Mouse (Mus musculus): ENCODE data around the gene Flad1.

Gene Flad1

DNA sequence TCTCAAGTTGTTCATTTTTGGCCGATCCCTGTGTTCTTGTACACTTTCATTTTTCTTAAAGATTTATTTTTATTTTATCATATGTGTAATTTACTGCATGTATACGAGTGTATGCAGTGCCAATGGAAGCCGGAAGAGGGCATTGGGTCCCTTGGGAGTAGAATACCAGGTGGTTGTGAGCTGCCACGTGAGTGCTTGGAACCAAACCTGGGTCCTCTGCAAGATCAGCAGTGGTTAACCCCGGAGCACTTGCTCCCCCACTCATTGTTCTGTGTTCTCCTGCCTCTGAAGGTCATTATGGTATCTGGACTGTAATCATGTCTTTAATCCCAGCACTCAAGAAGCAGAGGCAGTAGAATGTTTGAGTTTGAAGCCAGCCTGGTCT lies 13.5 kb upstream of the Flad1 start:
- no peak for DNase-seq

DNA sequence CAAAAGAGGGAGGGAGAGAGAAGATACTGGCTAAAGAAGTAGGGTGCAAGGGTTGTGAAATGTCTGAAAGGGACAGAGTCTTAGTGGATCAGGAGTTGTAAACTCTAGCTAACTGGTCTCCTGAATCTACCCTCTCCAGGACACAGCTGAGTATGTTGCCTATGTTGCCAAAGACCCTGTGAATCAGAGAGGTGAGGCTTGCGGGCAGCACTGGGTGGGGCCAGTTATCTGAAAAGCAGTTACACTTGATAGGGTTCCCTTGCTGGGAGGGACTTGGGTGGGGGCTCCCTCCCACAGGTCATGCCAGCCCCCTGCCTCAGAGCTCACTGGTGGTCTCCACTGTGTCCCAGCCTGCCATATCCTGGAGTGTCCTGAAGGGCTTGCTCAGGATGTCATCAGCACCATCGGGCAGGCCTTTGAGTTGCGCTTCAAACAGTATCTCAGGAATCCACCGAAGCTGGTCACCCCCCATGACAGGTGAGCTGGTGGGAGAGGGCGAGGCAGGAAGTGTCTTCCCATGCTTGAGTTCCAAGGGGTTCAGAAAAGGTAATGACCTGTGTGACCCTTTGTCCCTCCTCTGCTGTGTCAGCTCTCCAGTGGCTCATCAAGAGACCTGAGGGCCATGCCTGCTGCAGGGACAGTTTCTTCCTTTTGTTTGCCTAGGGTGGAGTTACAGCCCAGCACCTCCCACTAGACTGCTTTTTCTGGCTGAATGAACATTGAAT lies 12.9 kb upstream of the Flad1 start:
- peak; percentile 12 for DNase-seq

DNA sequence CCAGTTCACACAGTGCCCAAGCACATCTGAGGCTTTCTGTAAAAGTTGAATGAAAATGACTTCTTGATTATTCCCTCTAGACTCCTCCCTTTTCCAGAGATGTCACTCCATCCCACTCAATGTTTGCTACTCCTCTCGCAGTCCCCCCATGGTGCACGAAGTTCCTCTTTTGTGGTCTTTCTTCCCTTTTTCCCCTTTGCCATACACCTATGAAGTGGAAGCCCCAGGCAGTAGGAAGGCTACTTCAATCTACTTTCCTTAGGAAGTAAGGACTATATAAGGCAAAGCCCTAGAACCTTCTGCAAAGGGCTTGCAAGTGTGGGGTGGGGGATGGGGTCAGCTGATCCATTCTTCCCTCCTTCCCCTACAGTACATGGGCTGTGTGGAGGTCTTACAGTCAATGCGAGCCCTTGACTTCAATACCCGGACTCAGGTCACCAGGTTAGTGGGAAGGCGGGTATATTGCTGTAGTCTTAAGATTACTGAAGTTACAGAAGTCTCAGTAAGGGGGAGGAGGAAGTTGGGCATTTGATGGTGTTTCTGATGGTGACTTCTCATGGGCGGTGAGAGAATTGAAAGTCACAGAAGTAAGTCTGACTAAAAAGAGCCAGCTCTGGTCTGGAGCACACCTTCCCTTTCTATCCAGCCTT lies 11.0 kb upstream of the Flad1 start:
- peak; percentile 15 for DNase-seq

DNA sequence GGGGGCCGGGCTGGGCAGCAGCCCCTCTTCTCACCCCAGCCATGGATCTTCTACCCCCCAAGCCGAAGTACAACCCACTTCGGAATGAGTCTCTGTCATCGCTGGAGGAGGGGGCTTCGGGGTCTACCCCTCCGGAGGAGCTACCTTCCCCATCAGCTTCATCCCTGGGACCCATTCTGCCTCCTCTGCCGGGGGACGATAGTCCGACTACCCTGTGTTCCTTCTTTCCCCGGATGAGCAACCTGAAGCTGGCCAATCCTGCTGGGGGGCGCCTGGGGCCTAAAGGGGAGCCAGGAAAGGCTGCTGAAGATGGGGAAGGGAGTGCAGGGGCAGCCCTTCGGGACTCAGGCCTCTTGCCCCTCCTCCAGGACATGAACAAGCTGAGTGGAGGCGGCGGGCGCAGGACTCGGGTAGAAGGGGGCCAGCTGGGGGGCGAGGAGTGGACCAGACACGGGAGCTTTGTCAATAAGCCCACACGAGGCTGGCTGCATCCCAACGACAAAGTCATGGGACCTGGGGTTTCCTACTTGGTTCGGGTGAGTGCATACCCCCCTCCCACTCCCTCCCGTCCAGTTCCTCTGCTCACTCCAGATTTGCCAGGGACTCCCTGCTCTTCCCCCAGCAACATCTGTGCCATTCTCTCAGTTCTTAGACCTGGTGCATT lies 10.3 kb upstream of the Flad1 start:
- DNase-seq, result no peak

DNA sequence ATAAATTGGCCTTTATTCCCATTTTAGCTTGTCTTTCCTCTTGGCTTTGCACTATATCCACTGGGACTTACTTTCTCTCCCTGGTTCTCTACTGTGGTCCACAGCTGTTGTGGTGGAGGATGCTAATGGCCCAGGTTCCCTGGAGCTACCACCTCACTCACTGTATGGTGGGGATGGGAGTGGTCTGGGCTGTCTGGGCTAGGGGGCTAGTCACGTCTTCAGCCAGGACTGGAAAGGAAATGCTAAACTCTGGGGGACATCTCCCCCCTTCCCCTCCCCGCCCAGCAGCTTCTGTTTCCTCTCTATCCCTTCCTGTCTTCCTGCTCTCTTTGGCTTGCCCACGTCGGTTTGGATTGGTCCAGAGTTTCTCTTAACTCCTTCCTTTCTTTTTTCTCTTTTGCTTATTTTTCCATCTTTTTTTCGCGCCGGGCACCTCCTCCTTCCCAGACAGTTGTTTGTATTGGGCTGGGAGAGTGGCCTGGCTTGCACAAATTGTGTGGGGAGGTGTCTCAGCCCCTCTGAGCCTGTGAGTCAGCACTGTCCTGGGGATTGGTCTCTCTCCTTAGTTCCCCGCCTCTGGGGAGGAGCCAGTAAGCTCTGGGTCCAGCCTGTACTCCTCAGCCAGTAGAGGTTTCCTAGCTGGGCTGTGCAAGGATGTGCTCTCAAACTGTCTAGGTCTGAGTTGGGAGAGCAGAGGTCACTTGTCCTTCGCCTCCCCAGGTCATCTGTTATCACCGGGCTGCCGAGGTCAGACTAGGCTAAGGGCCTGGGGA lies 9.5 kb upstream of the Flad1 start:
- no peak for DNase-seq

DNA sequence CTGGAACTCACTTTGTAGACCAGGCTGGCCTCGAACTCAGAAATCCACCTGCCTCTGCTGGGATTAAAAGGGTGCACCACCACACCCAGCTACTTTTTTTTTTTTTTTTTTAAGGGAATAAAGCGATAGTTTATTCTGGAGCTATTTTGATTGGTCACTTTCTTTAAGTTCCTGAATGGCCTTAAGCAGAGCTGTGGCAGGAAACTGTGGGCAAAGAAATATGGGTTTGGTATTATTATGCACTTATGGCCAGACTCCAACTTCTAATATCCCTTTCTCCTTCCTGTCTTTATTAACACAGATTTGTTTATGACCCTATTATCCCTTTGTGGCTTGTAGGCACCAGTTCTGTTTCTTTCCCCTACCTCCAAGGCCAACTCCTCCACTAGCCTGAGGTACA lies 8.8 kb upstream of the Flad1 start:
- DNase-seq, result no peak

DNA sequence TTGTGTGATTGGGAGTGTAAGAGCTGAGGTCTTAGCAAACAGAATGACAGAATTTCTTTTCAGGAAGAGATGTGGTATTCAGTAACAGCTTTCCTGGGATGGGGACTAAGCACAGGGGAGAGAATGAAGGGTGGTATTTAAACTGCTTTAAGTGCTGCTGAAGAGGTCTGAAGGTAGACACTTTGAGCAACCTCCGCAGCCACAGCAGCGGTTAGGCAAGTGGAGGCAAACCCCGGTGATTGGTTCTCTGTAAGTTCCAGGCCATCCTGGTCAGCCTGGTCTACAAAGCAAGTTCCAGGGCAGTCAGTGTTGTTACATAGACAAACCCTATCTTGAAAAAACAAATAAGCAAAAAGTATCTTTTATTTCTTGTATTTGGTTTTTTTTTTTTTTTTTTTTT lies 8.3 kb upstream of the Flad1 start:
- no peak for DNase-seq

DNA sequence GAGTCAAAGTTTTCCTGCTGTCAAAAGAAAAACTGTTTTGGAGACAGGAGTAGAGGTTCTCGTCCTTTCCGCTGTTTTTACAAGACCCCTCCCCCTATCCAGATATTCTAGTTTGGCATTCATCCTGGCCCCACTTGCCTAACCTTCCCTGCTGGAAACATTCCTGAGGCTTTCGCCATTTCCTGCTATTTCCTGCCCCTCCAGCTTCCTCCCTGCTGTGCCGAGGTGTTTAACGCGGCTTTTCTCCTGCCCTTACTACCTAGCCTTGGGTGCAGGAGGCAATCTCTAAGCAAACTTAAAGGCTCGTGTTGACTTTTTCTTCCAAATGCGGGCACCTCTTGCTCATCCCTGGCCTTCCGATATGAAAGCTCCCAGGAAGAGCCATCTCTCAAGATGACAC lies 7.9 kb upstream of the Flad1 start:
- no peak for DNase-seq

DNA sequence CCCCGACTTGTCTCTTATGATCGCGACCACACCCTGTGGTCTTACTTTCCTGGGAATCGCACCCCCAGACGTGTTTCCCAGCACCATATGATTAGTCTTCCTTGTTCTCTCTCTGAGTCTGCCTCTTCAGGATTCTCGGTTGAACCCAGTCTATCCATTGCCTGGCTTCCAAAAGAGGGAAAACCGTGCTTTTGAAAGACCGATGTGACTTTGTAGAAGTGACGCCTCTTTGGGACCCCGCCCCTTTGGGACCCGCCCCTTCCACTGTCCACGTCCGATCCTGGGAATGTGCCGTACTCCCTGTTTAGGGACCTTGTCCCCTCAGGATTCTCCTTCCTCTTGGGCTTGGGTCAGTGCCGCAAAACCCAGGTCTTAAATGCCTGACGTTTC lies 7.2 kb upstream of the Flad1 start:
- DNase-seq, result no peak

DNA sequence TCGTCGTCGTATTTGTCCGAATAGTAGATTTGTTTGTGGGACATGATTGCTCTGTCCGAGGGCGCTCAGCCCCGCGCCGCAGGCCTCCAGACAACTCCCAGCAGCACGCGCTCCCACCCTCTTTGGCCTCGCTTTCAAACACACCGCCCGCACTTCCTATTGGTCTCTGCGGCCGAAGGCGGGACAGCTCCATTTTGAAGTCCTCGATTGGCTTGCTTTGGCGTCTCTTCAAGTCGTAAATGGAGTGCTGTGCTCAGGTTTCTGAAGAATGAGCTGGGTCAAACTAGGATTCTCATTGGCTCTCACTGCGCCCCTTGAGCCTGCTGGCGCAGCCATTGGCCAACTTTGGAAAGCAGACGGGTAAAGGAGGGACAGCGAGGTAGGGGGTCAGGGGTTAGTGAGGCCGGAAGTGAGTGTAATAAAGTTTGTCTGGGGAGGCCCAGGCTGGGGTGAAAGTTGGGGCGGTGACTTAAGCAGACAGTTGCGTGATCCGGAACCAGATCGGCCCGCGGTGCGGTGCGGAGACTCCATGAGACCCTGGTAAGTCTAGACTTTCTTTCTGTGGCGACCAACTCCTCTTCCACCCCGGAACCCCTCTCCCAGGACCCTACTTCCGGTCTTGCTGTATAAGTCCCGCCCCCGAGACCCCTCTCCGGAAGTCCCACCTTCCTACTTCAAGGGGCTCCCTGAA lies 6.6 kb upstream of the Flad1 start, which contains the start of the genes Cks1b and Shc1:
Gene Cks1b (minus strand): TSS at position 214 of the 691 bp plus-strand sequence.
Gene Shc1 (plus strand): TSS at position 274 of the 691 bp plus-strand sequence.
- peak; percentile 94 for DNase-seq

DNA sequence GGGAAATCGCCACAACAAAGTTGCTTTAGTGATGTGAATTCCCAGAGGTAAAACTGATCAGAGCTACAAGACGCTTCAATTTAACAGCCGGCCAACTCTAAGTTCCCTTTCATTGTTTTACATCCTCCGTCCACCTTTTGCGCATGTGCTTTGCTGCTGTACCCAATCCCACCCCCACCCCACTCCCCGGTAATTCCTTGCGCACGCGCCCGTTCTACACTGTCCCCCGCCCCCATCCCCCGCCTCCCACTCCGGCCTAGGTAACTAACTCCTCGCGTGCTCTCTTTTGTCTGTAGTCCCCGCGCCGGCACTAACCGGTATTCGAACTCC lies 6.1 kb upstream of the Flad1 start:
- DNase-seq, result no peak

DNA sequence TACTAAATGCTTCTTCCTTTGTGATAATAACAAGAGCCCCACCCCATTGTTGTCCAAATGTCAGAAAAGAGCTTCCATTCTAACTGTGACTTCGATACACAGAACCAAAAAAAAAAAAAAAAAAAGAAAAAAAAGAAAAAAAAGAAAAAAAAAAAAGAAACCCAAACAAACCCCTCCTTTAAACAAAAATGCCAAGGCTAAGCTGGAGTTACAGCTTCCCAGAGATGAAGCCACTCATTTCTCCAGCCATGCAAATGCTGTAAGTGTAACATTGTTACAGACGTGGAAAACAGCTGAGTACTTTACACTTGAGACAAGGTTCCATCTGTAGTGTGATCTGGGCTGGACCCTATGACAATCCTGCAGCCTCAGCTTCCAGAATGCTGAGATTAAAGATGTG lies 5.5 kb upstream of the Flad1 start:
- no peak for DNase-seq

DNA sequence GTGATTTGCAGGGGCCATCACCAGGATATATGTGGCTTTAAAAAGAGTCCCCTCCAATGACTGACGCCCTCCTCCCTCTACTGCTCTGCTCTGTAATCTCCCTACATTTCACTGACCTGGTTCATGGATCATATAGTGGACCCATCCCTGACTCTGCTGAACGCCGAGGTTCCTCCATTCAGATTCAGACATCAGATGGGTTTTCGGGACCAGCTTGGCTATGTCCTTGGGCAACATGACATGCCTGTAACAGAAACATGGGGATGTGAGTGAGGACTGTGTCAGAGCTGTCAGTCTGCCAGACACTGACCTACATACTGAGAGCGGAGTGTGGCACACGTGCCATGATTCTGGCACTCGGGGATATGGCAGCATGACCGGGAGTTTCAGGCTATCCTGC lies 4.5 kb upstream of the Flad1 start:
- DNase-seq, result no peak

DNA sequence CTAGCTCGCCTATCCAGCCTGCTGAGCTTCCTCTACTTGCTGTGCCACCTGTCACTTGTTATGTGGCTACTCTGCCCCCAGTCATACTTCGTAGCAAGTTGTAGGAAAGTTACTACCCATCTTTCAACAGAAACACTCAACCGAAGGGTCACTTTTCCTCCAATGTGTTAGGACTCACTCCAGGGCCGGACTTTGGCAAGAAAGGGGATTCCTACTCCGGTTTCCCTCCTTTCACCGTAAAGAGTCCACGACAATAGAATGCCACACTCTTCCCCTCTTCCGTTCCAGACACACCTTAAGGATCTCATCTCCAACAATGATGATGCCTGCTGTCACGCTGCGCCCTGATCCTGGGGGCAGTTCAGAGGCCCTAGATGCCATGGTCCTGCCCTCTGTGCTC lies 806 bp downstream of the Flad1 start:
- no peak for DNase-seq

DNA sequence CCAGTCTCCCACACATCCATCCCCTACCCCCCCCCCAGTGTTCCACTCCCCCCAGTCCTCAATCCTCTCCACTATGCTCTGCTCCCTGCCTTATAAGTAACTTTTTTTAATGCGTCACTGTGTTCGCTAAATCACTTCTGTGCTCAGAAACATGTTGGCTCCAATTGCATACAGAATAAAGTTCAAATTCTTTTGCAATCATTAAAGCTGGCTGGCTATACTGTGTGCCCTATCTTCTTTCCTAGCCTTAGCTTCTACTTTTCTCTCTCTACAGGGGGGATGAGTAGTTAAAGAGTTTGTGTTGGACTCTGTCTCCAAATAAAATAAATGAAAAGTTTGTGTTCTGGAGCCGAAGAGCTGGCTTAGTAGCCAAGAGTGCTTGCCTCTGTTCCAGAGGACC lies 2.0 kb downstream of the Flad1 start:
- no peak for DNase-seq

DNA sequence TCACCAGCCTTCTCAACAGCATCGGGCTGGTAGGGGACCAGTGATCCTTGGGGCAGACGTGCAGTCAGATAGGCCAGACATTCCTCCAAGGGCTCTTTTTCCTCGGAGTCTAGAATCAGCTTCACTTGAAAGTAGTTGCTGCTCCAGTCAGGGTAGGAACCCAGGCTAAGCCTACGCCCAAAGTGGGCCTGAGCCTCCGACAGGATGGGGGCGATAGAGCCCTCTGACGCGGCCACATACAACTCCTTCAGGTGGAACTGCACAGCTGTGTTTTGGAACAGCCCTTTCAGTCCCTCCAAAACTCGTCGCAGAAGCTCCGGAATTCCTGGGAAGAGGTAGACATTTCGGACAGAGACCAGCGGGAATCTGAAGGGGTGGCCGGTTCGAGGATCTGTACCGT lies 3.2 kb downstream of the Flad1 start:
- no peak for DNase-seq

DNA sequence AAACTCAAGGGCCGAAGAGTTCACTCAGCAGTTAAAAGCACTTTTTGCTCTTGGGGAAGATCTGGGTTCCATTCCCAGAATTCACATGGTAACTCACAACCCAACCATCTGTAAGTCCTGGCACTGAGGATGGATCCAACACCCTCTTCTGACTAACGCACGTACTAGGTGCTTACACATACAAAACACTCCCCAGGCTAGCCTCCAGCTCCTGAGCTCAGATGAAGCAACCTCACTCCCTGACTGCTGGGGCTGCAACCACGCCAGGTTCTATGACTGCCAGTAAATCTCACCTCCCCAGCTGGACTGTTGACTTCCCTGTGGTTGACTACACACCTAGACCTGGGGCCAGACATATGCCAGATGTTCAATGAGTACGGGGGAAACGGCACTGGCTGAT lies 4.8 kb downstream of the Flad1 start:
- no peak for DNase-seq

DNA sequence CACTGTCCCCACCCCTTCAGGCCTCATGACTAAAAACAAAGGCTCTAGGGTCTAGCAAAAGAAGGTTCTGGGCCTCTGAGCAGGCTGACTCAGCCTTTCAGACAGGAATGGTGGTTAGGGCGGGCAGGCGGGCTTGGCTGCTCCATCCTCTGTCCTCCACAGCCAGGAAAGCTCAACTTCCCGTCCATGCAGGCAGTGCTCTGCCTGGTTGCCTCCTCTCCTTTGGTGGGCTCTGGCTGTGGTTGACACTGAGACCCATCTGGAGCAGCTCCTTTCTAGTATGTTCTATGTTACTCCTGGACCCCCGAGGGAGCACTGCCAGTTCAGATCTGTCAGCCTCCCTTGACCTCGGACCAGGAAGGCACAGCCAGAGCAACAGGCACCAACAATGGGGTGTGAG lies 9.0 kb downstream of the Flad1 start, which contains the start of gene Lenep:
Gene Lenep (minus strand): TSS at position 101 of the 400 bp plus-strand sequence.
- no peak for DNase-seq

DNA sequence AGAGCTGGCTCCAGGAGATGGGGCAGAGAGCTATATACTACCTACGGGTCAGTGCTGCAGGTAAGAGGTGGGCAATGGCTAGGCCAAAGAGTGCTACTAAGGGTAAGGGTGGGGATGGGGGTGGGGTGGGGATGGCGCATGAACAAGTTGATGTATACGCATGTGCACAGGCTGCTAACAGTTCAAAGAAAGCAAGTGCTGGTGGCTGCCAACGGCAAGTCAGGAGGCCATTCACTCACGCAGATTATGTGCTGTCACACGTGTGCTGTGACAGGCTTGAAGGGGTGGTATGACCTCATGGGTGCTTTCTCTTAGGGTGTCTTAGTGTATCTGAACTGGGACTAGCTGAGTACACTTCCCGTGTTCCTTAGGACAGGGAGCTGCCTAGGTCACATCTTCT lies 10.3 kb downstream of the Flad1 start:
- DNase-seq, result no peak

DNA sequence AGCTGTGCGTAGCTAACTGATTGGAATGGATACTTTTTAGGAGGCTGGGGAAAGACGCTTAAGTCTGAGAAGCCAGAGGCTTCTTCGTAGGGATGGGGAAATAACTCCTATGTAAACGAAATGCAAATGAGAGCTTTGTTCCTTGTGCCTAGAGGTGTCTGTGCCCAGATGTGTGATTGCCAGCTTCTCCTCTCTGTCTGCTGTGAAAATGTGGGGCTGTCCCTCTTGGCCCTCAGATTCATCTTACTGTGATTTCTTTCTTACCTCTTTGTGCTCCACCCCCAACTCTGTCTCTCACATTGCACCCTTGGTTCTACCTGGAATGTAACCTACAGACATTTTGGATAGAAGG lies 15.0 kb downstream of the Flad1 start:
- no peak for DNase-seq

DNA sequence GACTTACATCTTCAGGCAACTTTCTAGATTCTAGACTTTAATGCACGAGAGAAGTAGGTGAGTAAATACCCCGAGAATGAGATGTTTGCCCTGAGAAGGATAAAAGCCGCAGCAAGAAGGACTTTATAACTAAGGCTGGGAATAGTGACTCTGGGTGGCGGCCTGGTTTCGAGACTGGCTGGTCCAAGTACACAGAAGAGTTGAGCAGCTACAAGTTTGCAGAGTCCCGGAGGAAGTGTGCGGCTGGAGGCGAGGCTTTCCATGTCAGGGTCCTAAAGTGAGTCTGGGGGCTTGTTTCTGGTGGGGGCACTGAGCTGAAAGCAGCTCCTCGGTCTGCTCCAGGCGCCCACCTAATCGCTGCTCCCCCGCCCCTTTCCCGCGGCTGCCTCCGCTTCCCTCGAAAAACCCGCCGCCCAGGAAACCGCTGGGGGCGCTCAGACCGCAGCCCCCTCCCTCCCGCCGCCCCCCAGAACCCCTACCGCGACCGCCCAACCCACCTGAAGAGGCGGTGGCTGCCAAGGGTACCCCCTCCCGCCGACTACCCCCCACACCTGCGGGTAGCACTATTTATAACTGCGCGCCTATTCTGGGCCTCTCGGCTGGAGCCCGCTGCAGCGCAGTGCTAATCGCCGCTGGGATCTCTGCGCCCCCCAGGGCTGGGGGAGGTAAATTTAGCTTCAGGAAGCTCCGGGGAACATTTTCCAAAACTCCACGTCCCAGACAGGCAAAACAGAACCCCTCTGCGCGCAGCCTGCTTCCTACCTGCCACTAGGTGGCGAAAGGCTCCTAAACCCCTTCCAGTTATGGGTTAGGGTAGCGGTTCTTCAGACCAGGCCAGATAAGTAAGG lies 15.6 kb downstream of the Flad1 start:
- peak; percentile 83 for DNase-seq

DNA sequence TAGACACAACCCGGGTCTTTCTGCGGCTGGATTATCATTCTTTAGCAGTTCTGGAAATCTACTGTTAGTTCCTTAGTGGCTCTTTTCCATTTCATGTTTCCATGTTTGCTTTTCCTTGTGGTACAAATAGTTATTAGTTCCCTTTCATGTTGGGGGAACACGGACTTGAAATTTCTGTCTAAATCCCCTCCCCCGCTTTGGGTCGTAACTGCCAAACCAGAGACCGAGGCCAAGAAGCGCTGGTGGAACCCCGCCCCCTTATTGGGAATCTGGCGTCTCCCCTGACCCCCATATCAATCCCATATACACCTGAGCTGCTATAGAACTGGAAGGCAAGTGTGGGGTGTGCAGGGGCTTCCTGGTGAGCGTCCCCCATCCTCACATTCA lies 16.3 kb downstream of the Flad1 start:
- DNase-seq, result peak; percentile 72

Measured in cerebellum, adult 9-10 months (tissue).